Mouse (Mus musculus) heart, postnatal 0 days (tissue): ENCODE measurements around the gene Mcat. TPM values are rescaled to one million over a fixed set of nuclear protein-coding genes. Genes with fewer than 3 reads are reported as not detected.

Experiments used
- ATAC-seq: fragments of 200-750 bp; cut with Nextera tagmentation; 2 replicates; pipeline ENCODE4 v1.8.0; 2017; ENCODE audit warnings: low read depth, moderate number of reproducible peaks, moderate library complexity; ENCODE audit not compliant: insufficient read depth
- DNase-seq: peaks from one replicate; pipeline ENCODE4 v3.0.0-alpha.2; 2016; ENCODE audit warnings: low spot score
- H3K27ac ChIP-seq: fragments of 300-500 bp; sonication (generic); 2 replicates; pipeline ENCODE4 v1.5.1; 2014; ENCODE audit warnings: low read depth, mild to moderate bottlenecking
- H3K27me3 ChIP-seq: fragments of 300-500 bp; sonication (generic); 2 replicates; pipeline ENCODE4 v1.6.1; 2014; ENCODE audit warnings: low read length, mixed read lengths; ENCODE audit not compliant: control insufficient read depth, insufficient read depth
- H3K36me3 ChIP-seq: fragments of 300-500 bp; sonication (generic); replicated peaks from 2 replicates; pipeline ENCODE4 v1.6.1; 2014; ENCODE audit warnings: low read length, mixed read lengths; ENCODE audit not compliant: control insufficient read depth, insufficient read depth
- H3K4me1 ChIP-seq: fragments of 300-500 bp; sonication (generic); 2 replicates; pipeline ENCODE4 v1.6.1; 2014; ENCODE audit warnings: antibody characterized with exemption; ENCODE audit not compliant: control insufficient read depth, insufficient read depth
- H3K4me2 ChIP-seq: fragments of 300-500 bp; sonication (generic); 2 replicates; pipeline ENCODE4 v1.6.1; 2014; ENCODE audit warnings: low read depth, mild to moderate bottlenecking, low read length, moderate library complexity
- H3K4me3 ChIP-seq: fragments of 300-500 bp; sonication (generic); 2 replicates; pipeline ENCODE4 v1.5.1; 2014; ENCODE audit warnings: low read depth, low read length
- H3K9ac ChIP-seq: fragments of 300-500 bp; sonication (generic); replicated peaks from 2 replicates; pipeline ENCODE4 v1.6.1; 2014; ENCODE audit warnings: low read depth, low read length, mixed read lengths
- H3K9me3 ChIP-seq: fragments of 300-500 bp; sonication (generic); replicated peaks from 2 replicates; pipeline ENCODE4 v1.6.1; 2016; ENCODE audit warnings: low read length; ENCODE audit not compliant: control insufficient read depth
- CTCF ChIP-seq: IDR thresholded peaks from 2 replicates; pipeline ENCODE4 v1.5.1; 2016; ENCODE audit warnings: antibody characterized with exemption, control low read depth, low read depth
- EP300 ChIP-seq: IDR thresholded peaks from 2 replicates; pipeline ENCODE4 v1.6.1; 2016; ENCODE audit warnings: antibody characterized with exemption, low read depth
- WGBS: fragments of 180-500 bp; shearing (Covaris S2); extraction: QIAGEN DNeasy Blood & Tissue Kit; methylation state at CpG from one replicate; pipeline ENCODE4 v1.1.7; 2014; 5-methylcytosine and 5-hydroxymethylcytosine counted together
- polyA plus RNA-seq: library from polyadenylated mRNA; unstranded; fragments of >200 nt; fragmentation: Nextera tagmentation; extraction: Ambion mirVana; gene quantifications from 2 replicates; pipeline ENCODE4 v1.2.1, GENCODE M21; 2015
- total RNA-seq: library from RNA; depleted of rRNA; stranded (reverse); fragments of >200 nt; gene quantifications from 2 replicates; pipeline ENCODE4 v1.2.3, GENCODE M21; 2014; ENCODE audit warnings: low replicate concordance

Mcat gene
- total and polyA plus RNA-seq, 2 experiments from 2014 or later, result 36.9 to 66.6 TPM

DNA sequence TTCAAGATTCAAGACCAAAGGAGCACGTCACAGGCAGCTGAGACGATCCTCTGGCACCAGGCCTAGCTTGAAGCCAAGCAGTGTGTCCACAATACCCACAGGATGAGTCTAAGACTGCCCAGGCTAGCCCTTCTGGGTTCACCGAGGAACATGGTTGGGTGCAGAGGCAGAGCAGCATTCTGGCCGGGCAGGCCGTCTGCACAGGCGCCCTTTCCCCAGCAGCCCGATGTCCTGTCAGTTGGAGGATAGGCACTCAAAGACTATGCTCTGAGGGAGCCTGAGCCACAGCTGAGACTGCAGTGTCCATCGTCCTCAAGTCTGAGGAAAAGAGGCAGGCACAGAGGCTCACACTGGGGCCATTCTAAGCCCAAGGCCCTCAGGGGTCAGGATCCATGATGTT is 16.4 kb downstream of the Mcat start:
- Histone ChIP-seq H3K36me3 (peaks cover 92% of the 10 kb centered on the region), H3K27ac (no peak overlapping the region), H3K9me3 (no peaks in the 10 kb centered on the region), H3K4me3 (no peak overlapping the region), H3K4me2 (no peak overlapping the region), H3K9ac (no peak overlapping the region), H3K27me3 (no peaks in the 10 kb centered on the region), H3K4me1 (no peaks in the 10 kb centered on the region)
- ATAC-seq, result no peak
- 79% methylated on average over 8 of the region's 8 CpGs for WGBS
- TF ChIP-seq CTCF (no peak), EP300 (no peak)
- no peak for DNase-seq

DNA sequence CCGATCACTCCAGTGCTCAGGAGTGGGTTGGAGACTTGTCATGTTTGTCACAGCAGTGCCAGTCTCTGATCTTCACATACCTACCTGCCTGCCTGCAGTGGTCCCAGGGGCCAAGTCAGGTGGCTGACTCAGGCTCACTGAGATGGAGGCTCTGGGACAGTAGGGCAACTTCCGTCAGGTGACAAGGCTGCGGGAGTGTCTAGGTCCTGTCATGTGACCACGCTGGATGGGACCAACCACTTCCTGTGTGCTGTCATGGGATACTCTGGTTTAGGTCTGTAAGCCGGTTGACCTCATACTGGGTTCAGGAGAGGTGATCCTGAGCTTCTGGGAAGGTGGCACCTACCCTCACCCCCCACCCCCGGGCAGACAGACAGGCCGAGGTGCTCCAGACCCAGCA is 17.6 kb downstream of the Mcat start:
- H3K4me1 ChIP-seq, result no peaks in the 10 kb centered on the region
- 86% methylated on average over 7 of the region's 7 CpGs for whole genome bisulfite sequencing
- H3K9me3 ChIP-seq, result no peaks in the 10 kb centered on the region
- H3K36me3 ChIP-seq, result peaks cover 93% of the 10 kb centered on the region
- DNase-seq (no peak), ATAC-seq (no peak)
- no peak overlapping the region for H3K9ac ChIP-seq
- no peak for TF ChIP-seq CTCF
- no peak for TF ChIP-seq EP300
- H3K4me2 ChIP-seq, result no peak overlapping the region
- no peak overlapping the region for H3K27ac ChIP-seq
- no peaks in the 10 kb centered on the region for H3K27me3 ChIP-seq
- no peak overlapping the region for H3K4me3 ChIP-seq

DNA sequence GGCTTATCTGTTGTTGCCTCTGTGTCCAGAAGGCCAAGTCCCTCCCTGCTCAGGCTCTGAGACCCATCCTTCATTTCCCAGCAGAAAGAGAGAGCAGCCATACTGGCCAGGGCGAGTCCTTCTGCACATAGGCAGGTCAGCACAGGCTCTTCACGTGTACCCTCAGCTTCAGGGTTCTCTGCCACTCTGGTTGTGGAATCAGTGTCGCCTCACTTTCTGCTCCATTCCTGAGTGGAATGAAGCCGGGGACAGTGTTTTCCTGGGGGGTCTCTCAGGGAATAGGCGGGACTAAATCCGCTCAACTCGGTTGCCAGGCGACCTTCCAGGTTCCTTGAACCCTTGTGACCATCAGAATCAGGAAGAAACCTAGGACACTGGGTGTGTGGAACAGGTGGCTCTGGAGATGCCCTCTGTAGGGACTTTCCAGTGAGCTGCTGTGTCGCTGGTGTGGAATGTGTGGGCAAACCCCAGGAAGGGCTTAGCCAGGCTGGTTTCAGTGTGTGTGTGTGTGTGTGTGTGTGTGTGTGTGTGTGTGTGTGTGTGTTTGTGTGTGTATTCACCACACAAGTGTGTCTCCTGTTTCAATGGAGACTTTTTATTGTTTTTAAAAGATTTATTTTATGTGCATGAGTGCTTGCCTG is 21.8 kb downstream of the Mcat start:
- no peak overlapping the region for H3K9ac ChIP-seq
- H3K4me3 ChIP-seq, result no peak overlapping the region
- H3K9me3 ChIP-seq, result no peaks in the 10 kb centered on the region
- no peak for ATAC-seq
- DNase-seq, result no peak
- H3K27me3 ChIP-seq, result no peaks in the 10 kb centered on the region
- WGBS, result 73% methylated on average over 9 of the region's 9 CpGs
- H3K4me2 ChIP-seq, result no peak overlapping the region
- peaks cover 52% of the 10 kb centered on the region for H3K36me3 ChIP-seq
- H3K27ac ChIP-seq, result no peak overlapping the region
- H3K4me1 ChIP-seq, result peaks cover 20% of the 10 kb centered on the region
- TF ChIP-seq CTCF (no peak), EP300 (no peak)

DNA sequence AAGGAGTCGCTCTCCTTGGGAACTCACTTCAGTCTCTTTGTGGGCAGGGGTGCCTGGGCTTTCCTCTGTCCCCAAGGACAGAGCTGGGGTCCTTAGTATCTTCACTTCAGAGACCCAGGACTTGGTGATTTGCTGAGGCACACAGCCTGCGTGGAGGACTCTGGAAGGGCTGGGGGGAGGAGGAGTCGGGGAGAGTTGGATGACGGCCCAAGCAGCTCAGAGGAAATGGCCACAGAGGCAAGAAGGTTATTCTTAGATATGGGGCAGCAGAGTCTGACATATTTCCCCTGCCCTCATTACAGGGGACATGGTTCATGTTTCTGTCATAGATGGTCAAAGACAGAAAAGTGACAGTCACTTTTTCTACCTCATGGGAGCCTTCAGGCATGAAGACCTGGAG is 23.7 kb downstream of the Mcat start:
- H3K9ac ChIP-seq, result 0 out of 2 replicates have a peak overlapping the region, but pooled peaks have one; percentile 31
- ATAC-seq, result peak; percentile 68

DNA sequence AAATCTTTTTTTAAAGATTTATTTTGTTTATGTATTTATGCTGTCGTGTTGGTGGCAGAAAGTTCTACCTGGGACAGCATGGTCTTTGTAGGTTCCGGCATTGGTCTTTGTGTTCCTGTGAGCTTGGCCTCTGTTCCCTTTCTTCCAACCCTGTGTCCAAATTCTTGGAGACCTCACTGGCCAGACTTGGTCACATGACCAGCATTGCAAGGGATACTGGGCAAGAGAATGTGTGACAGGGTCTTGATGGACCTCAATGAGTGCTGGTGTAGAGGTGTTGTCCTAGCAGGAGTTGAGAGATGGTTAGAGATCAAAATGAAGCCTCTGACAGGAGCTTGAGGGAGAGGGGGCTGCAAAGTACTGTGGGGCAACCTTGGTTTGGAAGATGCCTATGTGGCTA is 24.7 kb downstream of the Mcat start:
- Histone ChIP-seq H3K4me2 (no peak overlapping the region), H3K27me3 (no peaks in the 10 kb centered on the region), H3K36me3 (peaks cover 23% of the 10 kb centered on the region), H3K9ac (no peak overlapping the region), H3K4me1 (peaks cover 42% of the 10 kb centered on the region), H3K9me3 (no peaks in the 10 kb centered on the region), H3K27ac (peak overlapping the region; percentile 79; the same call in 1 of the 2 replicates), H3K4me3 (no peak overlapping the region)
- no peak for ATAC-seq
- no peak for DNase-seq
- no peak for TF ChIP-seq CTCF
- TF ChIP-seq EP300, result no peak
- WGBS, result 95% methylated on average over 2 of the region's 2 CpGs

More for the DNA sequence above, 23.7 kb downstream of the Mcat start:
- Histone ChIP-seq H3K4me3 (no peak overlapping the region), H3K4me2 (peak overlapping the region; percentile 39), H3K4me1 (peaks cover 37% of the 10 kb centered on the region), H3K27me3 (no peaks in the 10 kb centered on the region), H3K9me3 (no peaks in the 10 kb centered on the region), H3K27ac (peak overlapping the region; percentile 79), H3K36me3 (peaks cover 33% of the 10 kb centered on the region)
- 18% methylated on average over 4 of the region's 4 CpGs for WGBS
- peak; percentile 76 for DNase-seq
- TF ChIP-seq EP300, result no peak
- no peak for TF ChIP-seq CTCF

DNA sequence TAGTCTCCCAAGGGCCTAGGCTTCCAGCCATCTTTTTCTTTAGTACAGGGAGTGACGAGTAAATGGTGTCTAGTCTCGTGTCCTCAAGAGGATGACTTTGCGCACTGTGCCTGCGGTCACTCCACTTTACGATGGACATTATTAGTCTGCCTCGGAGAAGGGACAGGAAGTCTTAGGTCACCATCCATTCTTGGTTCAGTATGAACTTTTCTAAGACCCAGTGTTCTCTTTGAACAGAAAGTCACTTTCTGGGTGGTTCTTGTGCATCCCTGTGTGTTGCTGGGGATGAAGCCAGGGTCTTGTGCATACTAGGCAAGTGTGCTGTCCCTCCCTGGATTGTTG is 27.7 kb downstream of the Mcat start:
- no peak overlapping the region for H3K9ac ChIP-seq
- 36% methylated on average over 6 of the region's 6 CpGs for WGBS
- H3K9me3 ChIP-seq, result no peaks in the 10 kb centered on the region
- H3K27me3 ChIP-seq, result no peaks in the 10 kb centered on the region
- H3K4me2 ChIP-seq, result no peak overlapping the region; the same call in 1 of the 2 replicates
- H3K36me3 ChIP-seq, result 0 out of 2 replicates have a peak, but pooled peaks cover 5% of the 10 kb centered on the region
- peak overlapping the region; percentile 85 for H3K27ac ChIP-seq
- TF ChIP-seq EP300 (no peak), CTCF (no peak)
- H3K4me3 ChIP-seq, result no peak overlapping the region
- no peak for DNase-seq
- ATAC-seq, result no peak
- peaks cover 46% of the 10 kb centered on the region for H3K4me1 ChIP-seq
